Mouse (Mus musculus) lung, embryonic 14.5 days (tissue): ENCODE measurements at regions not wholly inside any gene's neighbourhood (a gene's known extent, or its start where the extent isn't known, plus 50 kb on each side); places are given as distances from the start of the nearest gene placed in this dataset.

Experiments used
- ATAC-seq: fragments of 200-750 bp; cut with Nextera tagmentation; 2 replicates; pipeline ENCODE4 v1.8.0; 2017; ENCODE audit warnings: mild to moderate bottlenecking, moderate TSS enrichment, moderate library complexity; ENCODE audit not compliant: insufficient read depth
- DNase-seq: peaks from one replicate; pipeline ENCODE4 v3.0.0-alpha.2; 2015
- H3K27ac ChIP-seq: fragments of 300-500 bp; sonication (generic); 2 replicates; pipeline ENCODE4 v1.5.1; 2014; ENCODE audit warnings: low read depth, mild to moderate bottlenecking, moderate library complexity
- H3K27me3 ChIP-seq: fragments of 300-500 bp; sonication (generic); 2 replicates; pipeline ENCODE4 v1.6.1; 2014; ENCODE audit warnings: low read length, control low read depth; ENCODE audit not compliant: insufficient read depth
- H3K36me3 ChIP-seq: fragments of 300-500 bp; sonication (generic); 2 replicates; pipeline ENCODE4 v1.6.1; 2014; ENCODE audit warnings: control low read depth; ENCODE audit not compliant: insufficient read depth
- H3K4me1 ChIP-seq: fragments of 300-500 bp; sonication (generic); 2 replicates; pipeline ENCODE4 v1.6.1; 2014; ENCODE audit warnings: antibody characterized with exemption, control low read depth; ENCODE audit not compliant: insufficient read depth
- H3K4me2 ChIP-seq: fragments of 300-500 bp; sonication (generic); 2 replicates; pipeline ENCODE4 v1.6.1; 2014; ENCODE audit warnings: mild to moderate bottlenecking
- H3K4me3 ChIP-seq: fragments of 300-500 bp; sonication (generic); 2 replicates; pipeline ENCODE4 v1.5.1; 2014; ENCODE audit warnings: low read depth, low read length
- H3K9ac ChIP-seq: fragments of 300-500 bp; sonication (generic); 2 replicates; pipeline ENCODE4 v1.6.1; 2014
- H3K9me3 ChIP-seq: fragments of 300-500 bp; sonication (generic); 2 replicates; pipeline ENCODE4 v1.6.1; 2016; ENCODE audit warnings: low read depth, low read length, control low read depth
- CTCF ChIP-seq: IDR thresholded peaks from 2 replicates; pipeline ENCODE4 v1.5.1; 2016; ENCODE audit warnings: antibody characterized with exemption, low read depth
- WGBS: fragments of 180-500 bp; shearing (Covaris S2); extraction: QIAGEN DNeasy Blood & Tissue Kit; methylation state at CpG from one replicate; pipeline ENCODE4 v1.1.7; 2014; 5-methylcytosine and 5-hydroxymethylcytosine counted together

GRCm38 (mm10) chr11:82523200-82523802, 134.6 kb downstream of the Tmem132e start:
- Histone ChIP-seq H3K4me2 (no peak overlapping the region), H3K27me3 (no peaks in the 10 kb centered on the region), H3K4me1 (no peaks in the 10 kb centered on the region), H3K9ac (no peak overlapping the region), H3K9me3 (no peaks in the 10 kb centered on the region), H3K4me3 (no peak overlapping the region), H3K27ac (no peak overlapping the region), H3K36me3 (no peaks in the 10 kb centered on the region)
- ATAC-seq: no peak
- WGBS: 37% methylated on average over 4 of the region's 4 CpGs
- DNase-seq: no peak
- TF ChIP-seq CTCF: no peak

- Histone ChIP-seq H3K4me1 (no peaks in the 10 kb centered on the region), H3K4me2 (no peak overlapping the region), H3K27ac (no peak overlapping the region), H3K27me3 (no peaks in the 10 kb centered on the region), H3K4me3 (no peak overlapping the region), H3K36me3 (no peaks in the 10 kb centered on the region), H3K9me3 (no peaks in the 10 kb centered on the region), H3K9ac (no peak overlapping the region)
- WGBS: 38% methylated on average over 9 of the region's 9 CpGs
- TF ChIP-seq CTCF: no peak
- no peak for DNase-seq
- no peak for ATAC-seq
These were observed 132.7 kb downstream of the Tmem132e start for GRCm38 (mm10) chr11:82521383-82521782.

- H3K4me1 ChIP-seq: no peaks in the 10 kb centered on the region
- 12% methylated on average over 6 of the region's 6 CpGs for WGBS
- no peak overlapping the region for H3K4me3 ChIP-seq
- no peaks in the 10 kb centered on the region for H3K36me3 ChIP-seq
- H3K27me3 ChIP-seq: no peaks in the 10 kb centered on the region
- no peak for TF ChIP-seq CTCF
- no peaks in the 10 kb centered on the region for H3K9me3 ChIP-seq
- DNase-seq (no peak), ATAC-seq (no peak)
- no peak overlapping the region for H3K27ac ChIP-seq
- no peak overlapping the region for H3K4me2 ChIP-seq
- no peak overlapping the region for H3K9ac ChIP-seq
These were observed 130.0 kb downstream of the Tmem132e start for GRCm38 (mm10) chr11:82518691-82519090.

- no peak overlapping the region for H3K4me2 ChIP-seq
- no peak overlapping the region for H3K9ac ChIP-seq
- H3K27me3 ChIP-seq: no peaks in the 10 kb centered on the region
- H3K36me3 ChIP-seq: no peaks in the 10 kb centered on the region
- peak; percentile 79 for DNase-seq
- H3K4me1 ChIP-seq: no peaks in the 10 kb centered on the region
- WGBS: 84% methylated on average over 4 of the region's 4 CpGs
- TF ChIP-seq CTCF: no peak
- no peak overlapping the region for H3K27ac ChIP-seq
- ATAC-seq: no peak
- H3K9me3 ChIP-seq: no peaks in the 10 kb centered on the region
- no peak overlapping the region for H3K4me3 ChIP-seq
These were observed 125.9 kb downstream of the Tmem132e start for GRCm38 (mm10) chr11:82514526-82515144.

DNA sequence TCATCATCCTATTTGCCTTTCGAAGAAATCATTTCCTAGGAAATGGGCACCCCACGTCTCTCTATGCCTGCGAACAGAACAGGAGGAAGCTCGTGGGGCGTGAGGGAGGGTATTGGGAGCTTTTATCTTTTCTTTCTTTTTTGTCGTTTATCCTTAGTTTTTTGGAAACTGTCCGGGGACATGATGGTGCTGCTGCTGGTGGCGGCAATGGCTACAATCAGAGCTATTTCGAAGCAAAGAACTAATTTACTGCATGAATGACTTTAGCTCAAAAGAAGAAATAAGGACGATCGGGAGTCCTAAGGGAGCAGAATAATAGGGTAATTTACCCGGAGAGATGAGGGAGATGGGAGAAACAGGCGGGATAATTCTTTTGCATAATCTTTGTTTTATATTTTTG, 119.9 kb downstream of the Tmem132e start:
- 63% methylated on average over 13 of the region's 13 CpGs for WGBS
- no peaks in the 10 kb centered on the region for H3K27me3 ChIP-seq
- no peak overlapping the region for H3K27ac ChIP-seq
- no peaks in the 10 kb centered on the region for H3K9me3 ChIP-seq
- ATAC-seq (no peak), DNase-seq (no peak)
- no peaks in the 10 kb centered on the region for H3K36me3 ChIP-seq
- no peak for TF ChIP-seq CTCF
- no peaks in the 10 kb centered on the region for H3K4me1 ChIP-seq
- no peak overlapping the region for H3K9ac ChIP-seq
- no peak overlapping the region for H3K4me2 ChIP-seq
- no peak overlapping the region for H3K4me3 ChIP-seq
